Mouse (Mus musculus) forebrain, embryonic 12.5 days (tissue): Measurements from ENCODE around the gene Lpin2. TPM values are rescaled to one million over a fixed set of nuclear protein-coding genes. Genes with fewer than 3 reads are reported as not detected.

ENCODE experiments used
- ATAC-seq: fragments of 200-750 bp; cut with Nextera tagmentation; 2 replicates; pipeline ENCODE4 v1.8.0; 2017; ENCODE audit warnings: moderate TSS enrichment; ENCODE audit not compliant: low FRiP score
- H3K27ac ChIP-seq: fragments of 300-500 bp; sonication (generic); 2 replicates; pipeline ENCODE4 v1.5.1; 2016; ENCODE audit warnings: mild to moderate bottlenecking
- H3K27me3 ChIP-seq: fragments of 300-500 bp; sonication (generic); 2 replicates; pipeline ENCODE4 v1.6.1; 2016; ENCODE audit warnings: mild to moderate bottlenecking
- H3K36me3 ChIP-seq: fragments of 300-500 bp; sonication (generic); replicated peaks from 2 replicates; pipeline ENCODE4 v1.6.1; 2016; ENCODE audit warnings: mild to moderate bottlenecking
- H3K4me1 ChIP-seq: fragments of 300-500 bp; sonication (generic); 2 replicates; pipeline ENCODE4 v1.6.1; 2016
- H3K4me2 ChIP-seq: fragments of 300-500 bp; sonication (generic); 2 replicates; pipeline ENCODE4 v1.6.1; 2016; ENCODE audit warnings: mild to moderate bottlenecking, moderate library complexity
- H3K4me3 ChIP-seq: fragments of 300-500 bp; sonication (generic); replicated peaks from 2 replicates; pipeline ENCODE4 v1.5.1; 2016; ENCODE audit warnings: mild to moderate bottlenecking
- H3K9ac ChIP-seq: fragments of 300-500 bp; sonication (generic); 2 replicates; pipeline ENCODE4 v1.6.1; 2016; ENCODE audit warnings: mild to moderate bottlenecking
- H3K9me3 ChIP-seq: fragments of 300-500 bp; sonication (generic); 2 replicates; pipeline ENCODE4 v1.6.1; 2016
- WGBS: fragments of 180-500 bp; shearing (Covaris S2); methylation state at CpG from one replicate; pipeline ENCODE4 v1.1.7; 2016; 5-methylcytosine and 5-hydroxymethylcytosine counted together
- polyA plus RNA-seq: library from polyadenylated mRNA; unstranded; fragments of >200 nt; fragmentation: Nextera tagmentation; extraction: Ambion mirVana; gene quantifications from 2 replicates; pipeline ENCODE4 v1.2.1, GENCODE M21; 2016

Gene Lpin2
- polyA plus RNA-seq, 1 experiment from 2014 or later: 45.3 TPM

DNA sequence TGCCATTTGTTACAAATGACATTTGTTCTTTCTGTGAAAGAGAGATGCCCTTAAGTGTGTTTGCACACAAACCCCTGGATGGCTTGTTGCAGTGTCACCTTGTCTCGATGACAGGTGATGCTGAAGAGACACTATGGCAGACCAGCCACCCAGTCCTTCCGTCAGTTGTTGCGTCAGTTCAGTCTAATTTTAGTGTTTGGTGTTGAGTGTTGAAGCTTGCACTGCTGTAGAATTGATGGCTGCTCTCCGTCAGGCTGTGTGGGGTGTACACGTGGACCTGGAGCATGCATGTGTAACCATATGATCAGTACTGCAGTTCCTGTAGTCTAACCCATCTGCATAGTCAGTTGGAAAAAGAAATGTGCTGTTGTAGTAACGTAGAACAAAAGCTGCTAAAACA, 66.6 kb downstream of the Lpin2 start:
- H3K9me3 ChIP-seq: no peaks in the 10 kb centered on the region
- H3K4me1 ChIP-seq: no peaks in the 10 kb centered on the region; the same call in 1 of the 2 replicates
- H3K27ac ChIP-seq: no peak overlapping the region
- no peak overlapping the region for H3K4me3 ChIP-seq
- peaks cover 70% of the 10 kb centered on the region for H3K36me3 ChIP-seq
- H3K27me3 ChIP-seq: no peaks in the 10 kb centered on the region
- ATAC-seq: no peak
- H3K9ac ChIP-seq: no peak overlapping the region
- no peak overlapping the region for H3K4me2 ChIP-seq
- WGBS: 84% methylated on average over 6 of the region's 6 CpGs

DNA sequence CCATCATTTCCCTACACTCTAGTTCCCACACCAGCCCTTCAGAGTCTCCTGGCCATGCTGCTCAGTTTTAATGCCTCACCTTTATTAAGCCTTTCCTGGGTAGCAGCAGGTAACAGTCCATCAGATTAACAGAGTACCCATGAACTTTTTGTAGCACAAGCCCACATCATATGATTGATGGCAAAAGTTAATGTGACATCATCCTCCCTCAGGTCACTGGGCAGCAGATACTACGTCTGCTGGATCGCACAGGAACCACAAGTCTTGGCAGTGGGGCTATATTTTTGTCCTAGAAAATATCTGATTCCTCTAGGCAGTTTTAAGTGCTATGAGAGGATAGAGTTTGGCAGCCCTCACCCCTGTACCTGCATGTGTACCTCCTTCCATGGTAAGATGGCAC, 67.7 kb downstream of the Lpin2 start:
- H3K9me3 ChIP-seq: no peaks in the 10 kb centered on the region
- WGBS: 96% methylated on average over 2 of the region's 2 CpGs
- no peak for ATAC-seq
- no peaks in the 10 kb centered on the region for H3K27me3 ChIP-seq
- H3K27ac ChIP-seq: no peak overlapping the region
- peaks cover 61% of the 10 kb centered on the region for H3K36me3 ChIP-seq
- H3K9ac ChIP-seq: no peak overlapping the region
- no peaks in the 10 kb centered on the region; the same call in 1 of the 2 replicates for H3K4me1 ChIP-seq
- H3K4me3 ChIP-seq: no peak overlapping the region
- no peak overlapping the region for H3K4me2 ChIP-seq

DNA sequence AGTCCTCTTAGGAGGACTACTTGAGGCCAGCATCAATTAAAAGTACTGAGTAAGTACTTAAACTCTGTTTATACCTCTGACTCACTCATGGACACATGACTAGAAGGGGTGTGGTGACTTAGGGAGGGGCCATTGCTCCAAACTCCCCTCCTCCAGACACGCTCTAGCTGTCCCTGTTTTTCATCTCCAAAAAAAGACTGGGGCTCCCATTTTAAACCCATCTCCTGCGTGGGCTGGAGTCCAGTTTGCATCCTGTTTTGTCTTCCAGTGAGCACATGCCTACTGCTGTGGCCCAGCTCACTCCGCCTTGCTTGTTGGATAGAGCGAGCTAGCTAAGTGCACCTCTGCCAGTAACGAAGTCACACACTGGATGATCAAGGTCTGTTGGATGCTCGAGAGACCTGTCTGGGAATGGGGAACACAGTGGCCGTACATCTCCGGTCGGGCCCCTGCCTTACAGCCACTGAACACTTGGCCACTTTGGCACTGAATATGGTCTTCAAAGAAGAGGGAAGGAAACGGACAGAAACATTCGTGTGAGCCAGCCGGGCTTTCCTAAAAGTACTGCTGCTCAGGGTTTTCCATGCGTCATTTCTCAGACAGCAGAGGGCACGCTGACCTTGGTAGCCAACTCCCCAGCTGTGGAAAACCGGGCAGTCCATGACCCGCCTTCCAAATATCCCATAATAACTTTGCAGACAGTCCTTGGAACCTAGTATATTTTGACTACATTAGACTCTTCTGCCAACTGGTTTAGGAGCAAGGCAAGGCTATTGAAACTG, 68.7 kb downstream of the Lpin2 start:
- Histone ChIP-seq H3K27me3 (no peaks in the 10 kb centered on the region), H3K9ac (no peak overlapping the region), H3K36me3 (peaks cover 51% of the 10 kb centered on the region), H3K4me3 (no peak overlapping the region), H3K9me3 (no peaks in the 10 kb centered on the region), H3K4me1 (no peaks in the 10 kb centered on the region; the same call in 1 of the 2 replicates), H3K27ac (no peak overlapping the region), H3K4me2 (no peak overlapping the region)
- 89% methylated on average over 16 of the region's 16 CpGs for whole genome bisulfite sequencing
- no peak for ATAC-seq

DNA sequence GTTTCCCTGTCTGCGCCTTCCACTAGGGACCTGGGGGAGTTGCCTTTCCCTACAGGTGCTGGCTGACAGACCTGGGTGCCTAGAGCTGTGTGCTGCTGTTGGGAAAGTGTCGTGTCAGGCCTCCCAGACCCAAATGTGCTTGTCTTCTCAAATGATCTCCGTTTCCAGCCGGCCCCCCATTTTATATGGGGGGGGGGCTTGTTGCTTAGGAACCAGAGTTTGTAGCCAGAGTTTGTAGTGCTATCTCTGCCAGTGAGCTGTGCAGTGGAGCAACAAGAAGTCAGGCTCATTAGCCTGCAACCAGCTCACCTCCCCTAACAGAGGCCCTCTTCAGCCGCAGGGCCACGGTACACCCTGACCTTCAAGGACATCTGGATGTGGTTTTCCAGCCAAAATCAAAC, 69.2 kb downstream of the Lpin2 start:
- Histone ChIP-seq H3K36me3 (peaks cover 45% of the 10 kb centered on the region), H3K4me3 (no peak overlapping the region), H3K4me1 (no peaks in the 10 kb centered on the region; the same call in 1 of the 2 replicates), H3K27me3 (no peaks in the 10 kb centered on the region), H3K9me3 (no peaks in the 10 kb centered on the region), H3K9ac (no peak overlapping the region), H3K27ac (no peak overlapping the region), H3K4me2 (no peak overlapping the region)
- 71% methylated on average over 6 of the region's 6 CpGs for WGBS
- ATAC-seq: no peak

DNA sequence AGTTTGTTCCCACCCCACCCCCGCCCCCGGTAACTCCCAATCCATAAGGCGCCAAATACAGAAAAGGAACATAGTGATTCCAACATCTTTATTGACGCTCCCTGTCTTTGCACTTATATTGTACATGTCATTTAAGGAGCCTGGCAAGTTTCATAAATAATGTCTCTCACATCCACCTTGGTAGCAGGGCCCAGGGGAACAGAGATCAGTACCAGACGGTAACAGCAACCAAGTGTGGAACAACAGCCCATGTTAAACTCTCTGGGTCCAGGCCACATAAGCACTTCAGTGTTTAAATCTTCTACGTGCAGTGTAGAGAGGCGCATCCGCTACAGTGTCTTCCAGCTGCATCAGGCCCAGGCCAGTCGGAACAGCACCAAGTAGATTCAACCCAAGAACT, 69.7 kb downstream of the Lpin2 start:
- Histone ChIP-seq H3K4me1 (no peaks in the 10 kb centered on the region; the same call in 1 of the 2 replicates), H3K4me3 (no peak overlapping the region), H3K27ac (no peak overlapping the region), H3K4me2 (no peak overlapping the region), H3K36me3 (peaks cover 40% of the 10 kb centered on the region), H3K9ac (no peak overlapping the region), H3K9me3 (no peaks in the 10 kb centered on the region), H3K27me3 (no peaks in the 10 kb centered on the region)
- ATAC-seq: no peak
- WGBS: 85% methylated on average over 9 of the region's 9 CpGs

DNA sequence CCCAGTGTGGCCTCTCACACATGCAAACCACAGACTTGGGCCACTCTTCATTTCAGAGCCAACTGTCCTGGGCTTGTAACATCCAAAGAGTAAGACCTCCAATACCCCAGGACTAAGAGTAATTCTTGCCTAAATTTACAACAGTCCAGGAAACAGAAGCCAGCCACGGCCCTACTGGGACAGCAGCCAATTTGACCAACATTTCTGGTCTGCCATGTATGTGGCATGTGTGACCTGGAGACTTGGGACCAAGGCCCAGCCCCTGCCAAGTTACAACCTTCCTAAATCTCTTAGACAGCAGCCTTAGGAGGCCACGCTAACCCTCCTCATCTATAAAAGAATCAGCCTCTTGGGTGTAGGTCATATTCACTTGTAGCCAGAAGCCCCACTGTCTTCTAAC, 71.0 kb downstream of the Lpin2 start:
- Histone ChIP-seq H3K27me3 (no peaks in the 10 kb centered on the region), H3K9me3 (no peaks in the 10 kb centered on the region), H3K9ac (no peak overlapping the region), H3K36me3 (peaks cover 27% of the 10 kb centered on the region), H3K4me3 (no peak overlapping the region), H3K4me2 (no peak overlapping the region), H3K4me1 (no peaks in the 10 kb centered on the region; the same call in 1 of the 2 replicates), H3K27ac (no peak overlapping the region)
- no peak for ATAC-seq
- WGBS: 93% methylated on average over 2 of the region's 2 CpGs

DNA sequence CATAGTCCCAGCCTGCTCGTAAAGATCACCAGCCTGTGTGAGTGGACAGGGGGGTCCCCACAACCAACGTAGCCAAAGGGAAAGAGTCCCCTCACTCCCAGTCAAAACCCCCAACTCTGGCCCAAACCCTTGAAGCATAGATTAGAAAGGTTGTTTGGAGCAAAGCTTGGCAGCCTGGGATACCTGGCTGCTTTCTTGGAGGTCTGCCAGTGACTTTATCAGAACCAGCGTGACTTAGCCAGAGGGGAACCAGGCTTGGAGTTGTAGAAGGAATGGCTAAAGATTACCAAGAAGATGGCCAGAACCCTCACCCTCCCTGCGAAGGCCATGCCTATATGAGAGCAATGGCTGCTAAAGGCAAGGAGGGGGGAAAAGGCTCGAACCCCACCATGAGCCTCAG, 71.7 kb downstream of the Lpin2 start:
- H3K4me1 ChIP-seq: no peaks in the 10 kb centered on the region; the same call in 1 of the 2 replicates
- no peaks in the 10 kb centered on the region for H3K9me3 ChIP-seq
- peaks cover 20% of the 10 kb centered on the region for H3K36me3 ChIP-seq
- no peak overlapping the region for H3K9ac ChIP-seq
- WGBS: 89% methylated on average over 5 of the region's 5 CpGs
- no peaks in the 10 kb centered on the region for H3K27me3 ChIP-seq
- ATAC-seq: no peak
- H3K27ac ChIP-seq: no peak overlapping the region
- H3K4me2 ChIP-seq: no peak overlapping the region
- H3K4me3 ChIP-seq: no peak overlapping the region

DNA sequence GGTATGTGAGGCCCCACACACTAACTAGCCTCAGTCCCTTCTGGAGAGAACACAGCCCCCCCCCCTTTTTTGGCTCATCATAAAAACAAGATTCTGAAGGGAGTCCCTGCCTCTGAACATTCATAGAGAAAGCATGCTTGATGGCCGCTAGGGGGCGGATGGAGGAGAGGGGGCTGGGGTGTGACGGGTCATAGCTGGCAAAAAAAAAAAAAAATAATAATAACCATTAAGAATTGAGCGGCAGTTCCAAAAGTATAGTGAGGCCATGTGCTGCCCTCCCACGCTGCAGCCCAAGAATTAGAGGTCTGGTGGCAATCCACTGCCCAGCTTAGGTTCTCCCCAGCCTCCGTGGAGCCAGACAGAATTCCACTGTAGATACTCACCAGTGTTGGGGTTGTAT, 72.4 kb downstream of the Lpin2 start:
- Histone ChIP-seq H3K27me3 (no peaks in the 10 kb centered on the region), H3K4me2 (no peak overlapping the region), H3K9ac (no peak overlapping the region), H3K27ac (no peak overlapping the region), H3K36me3 (peaks cover 15% of the 10 kb centered on the region), H3K9me3 (no peaks in the 10 kb centered on the region), H3K4me3 (no peak overlapping the region), H3K4me1 (no peaks in the 10 kb centered on the region; the same call in 1 of the 2 replicates)
- ATAC-seq: no peak
- WGBS: 52% methylated on average over 6 of the region's 6 CpGs

DNA sequence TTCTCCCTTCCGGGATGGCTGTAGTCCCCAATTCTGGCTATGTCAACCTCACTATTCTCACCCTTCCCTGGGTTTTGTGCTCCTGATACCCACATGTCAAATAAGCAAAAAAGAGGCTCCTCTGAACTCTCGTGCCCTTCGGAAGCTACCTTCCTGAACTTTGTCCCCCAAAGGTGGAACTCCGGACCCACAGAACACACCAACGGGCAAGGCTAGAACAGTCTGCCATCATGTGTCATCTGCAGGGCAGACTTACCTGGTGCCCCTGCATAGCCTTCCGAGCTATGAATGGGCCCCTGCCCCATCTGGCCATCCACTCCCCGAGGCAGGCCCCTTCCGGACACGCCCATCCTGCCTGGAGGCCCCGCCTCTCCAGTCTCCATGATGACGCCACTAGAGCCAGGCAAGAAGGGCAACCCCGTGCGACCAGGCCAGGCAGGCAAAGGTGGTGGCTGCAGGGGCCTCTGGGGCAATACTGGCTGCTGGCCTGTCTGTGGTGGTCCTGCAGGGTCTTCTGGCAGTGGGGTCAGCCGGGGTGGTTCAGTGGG, 73.8 kb downstream of the Lpin2 start:
- Histone ChIP-seq H3K4me3 (no peak overlapping the region), H3K9me3 (no peaks in the 10 kb centered on the region), H3K36me3 (0 out of 2 replicates have a peak, but pooled peaks cover 4% of the 10 kb centered on the region), H3K27me3 (no peaks in the 10 kb centered on the region), H3K27ac (no peak overlapping the region), H3K4me1 (no peaks in the 10 kb centered on the region; the same call in 1 of the 2 replicates), H3K9ac (no peak overlapping the region), H3K4me2 (no peak overlapping the region)
- 83% methylated on average over 14 of the region's 14 CpGs for WGBS
- no peak for ATAC-seq

DNA sequence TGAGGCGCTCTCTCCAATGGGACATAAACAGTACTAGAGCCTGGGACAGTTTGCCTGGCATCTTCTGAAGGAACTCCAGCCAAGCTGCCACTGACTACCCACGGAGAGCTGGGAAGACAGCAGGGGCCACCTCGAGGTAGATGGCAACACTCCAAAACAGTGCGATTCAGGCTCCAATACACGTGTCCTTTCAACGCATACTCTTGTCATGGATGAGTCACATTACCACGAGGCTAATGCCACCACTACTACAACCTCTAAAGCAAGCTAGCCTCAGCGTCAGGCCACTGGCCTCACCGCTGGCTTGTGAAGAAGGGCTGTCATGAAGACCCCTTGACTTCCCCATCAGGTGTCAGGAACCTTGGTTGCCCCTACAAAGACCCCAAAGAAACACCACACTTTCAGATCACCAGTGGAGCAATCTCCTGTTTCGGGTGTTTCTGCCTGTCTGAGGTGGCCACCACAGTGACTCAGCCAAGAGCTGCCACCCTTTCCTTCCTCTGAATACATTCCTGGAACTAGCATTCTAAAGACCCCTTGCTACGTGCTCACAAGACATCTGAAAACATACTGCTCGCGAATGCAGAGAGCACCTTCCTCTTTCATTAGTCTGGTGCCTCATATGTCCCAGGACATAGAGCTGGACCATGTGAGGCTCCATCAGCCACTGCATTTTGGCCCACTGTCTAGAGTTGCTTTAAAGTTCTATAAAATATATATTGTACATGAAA, 74.6 kb downstream of the Lpin2 start:
- 92% methylated on average over 13 of the region's 13 CpGs for WGBS
- Histone ChIP-seq H3K9ac (no peak overlapping the region), H3K4me1 (no peaks in the 10 kb centered on the region), H3K27ac (no peak overlapping the region), H3K9me3 (no peaks in the 10 kb centered on the region), H3K36me3 (0 out of 2 replicates have a peak, but pooled peaks cover 4% of the 10 kb centered on the region), H3K4me3 (no peak overlapping the region), H3K4me2 (no peak overlapping the region), H3K27me3 (no peaks in the 10 kb centered on the region)
- no peak for ATAC-seq

DNA sequence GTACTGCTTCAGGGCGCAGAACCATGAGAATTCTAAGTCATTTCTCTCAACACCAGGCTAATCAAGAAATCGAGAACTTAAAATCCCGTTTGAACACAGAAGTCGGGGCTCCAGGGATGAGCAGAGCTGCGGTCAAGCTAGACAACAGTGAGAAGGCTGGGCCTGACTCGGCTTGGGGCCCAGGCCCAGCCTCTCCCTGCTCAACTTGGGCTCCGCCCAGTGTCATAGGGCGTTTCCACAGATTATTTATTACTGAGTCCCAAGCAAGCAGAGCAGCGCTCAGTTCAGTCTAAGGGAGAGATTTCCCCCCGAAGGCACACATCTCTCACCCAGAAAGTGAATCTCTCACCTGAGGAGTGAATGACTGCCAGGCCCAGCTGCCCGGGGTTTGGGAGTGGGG, 77.4 kb downstream of the Lpin2 start:
- no peak overlapping the region for H3K9ac ChIP-seq
- H3K4me1 ChIP-seq: no peaks in the 10 kb centered on the region
- no peaks in the 10 kb centered on the region for H3K27me3 ChIP-seq
- ATAC-seq: no peak
- H3K9me3 ChIP-seq: no peaks in the 10 kb centered on the region
- H3K27ac ChIP-seq: no peak overlapping the region
- no peak overlapping the region for H3K4me2 ChIP-seq
- 82% methylated on average over 11 of the region's 11 CpGs for WGBS
- no peak overlapping the region for H3K4me3 ChIP-seq
- H3K36me3 ChIP-seq: no peaks in the 10 kb centered on the region

DNA sequence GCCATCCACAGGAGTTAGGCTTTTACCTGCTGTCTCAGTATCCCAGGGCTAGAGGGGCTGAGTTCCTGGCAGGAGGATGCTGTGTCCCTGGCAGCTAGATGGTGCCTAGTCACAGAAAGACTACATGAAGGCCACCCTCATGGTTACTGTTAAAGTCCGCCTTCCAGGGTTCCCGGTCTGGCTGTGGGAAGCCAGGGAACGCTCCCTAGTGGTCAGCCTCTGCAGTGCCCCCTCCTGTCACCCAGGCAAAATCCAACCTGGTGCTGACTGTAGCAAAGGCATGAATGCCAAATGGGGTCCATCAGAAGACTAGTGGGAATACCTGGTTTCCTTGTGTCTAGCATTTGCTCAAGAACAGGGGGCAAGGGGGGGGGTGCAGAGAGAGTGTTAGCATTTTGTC, 78.3 kb downstream of the Lpin2 start:
- no peaks in the 10 kb centered on the region for H3K36me3 ChIP-seq
- ATAC-seq: no peak
- H3K4me1 ChIP-seq: no peaks in the 10 kb centered on the region
- H3K4me3 ChIP-seq: no peak overlapping the region
- no peaks in the 10 kb centered on the region for H3K9me3 ChIP-seq
- no peak overlapping the region for H3K27ac ChIP-seq
- H3K27me3 ChIP-seq: no peaks in the 10 kb centered on the region
- 44% methylated on average over 3 of the region's 3 CpGs for WGBS
- H3K4me2 ChIP-seq: no peak overlapping the region
- H3K9ac ChIP-seq: no peak overlapping the region
